Mouse (Mus musculus): Measurements from ENCODE around the gene St6galnac3.
"Not testable (repeated sequence)": the region's sequence is repeated elsewhere in the genome, so short reads cannot be mapped to it uniquely, and the experiment has no call there.

Gene St6galnac3

GRCm38 (mm10) chr3:153400259-153400658, 324.7 kb downstream of the St6galnac3 start:
- DNase-seq, result no peak

- DNase-seq, result no peak
Observed at GRCm38 (mm10) chr3:153399574-153399973, 325.4 kb downstream of the St6galnac3 start.

GRCm38 (mm10) chr3:153397726-153398125, 327.2 kb downstream of the St6galnac3 start:
- no peak for DNase-seq

GRCm38 (mm10) chr3:153396375-153397068, 328.5 kb downstream of the St6galnac3 start:
- no peak for DNase-seq

GRCm38 (mm10) chr3:153395351-153395750, 329.6 kb downstream of the St6galnac3 start:
- DNase-seq, result no peak

- no peak for DNase-seq
Observed at GRCm38 (mm10) chr3:153394751-153395150, 330.2 kb downstream of the St6galnac3 start.

- no peak for DNase-seq
Observed at GRCm38 (mm10) chr3:153394224-153394623, 330.8 kb downstream of the St6galnac3 start.

GRCm38 (mm10) chr3:153391451-153391850, 333.5 kb downstream of the St6galnac3 start:
- DNase-seq, result not testable (repeated sequence)

GRCm38 (mm10) chr3:153384651-153385050, 340.3 kb downstream of the St6galnac3 start:
- not testable (repeated sequence) for DNase-seq

- no peak for DNase-seq
Observed at GRCm38 (mm10) chr3:153383656-153384055, 341.3 kb downstream of the St6galnac3 start.

GRCm38 (mm10) chr3:153365057-153365755, 359.8 kb downstream of the St6galnac3 start:
- DNase-seq, result no peak

GRCm38 (mm10) chr3:153364366-153364765, 360.6 kb downstream of the St6galnac3 start:
- no peak for DNase-seq

- DNase-seq, result no peak
Observed at GRCm38 (mm10) chr3:153359966-153360365, 365.0 kb downstream of the St6galnac3 start.

- no peak for DNase-seq
Observed at GRCm38 (mm10) chr3:153356071-153356470, 368.9 kb downstream of the St6galnac3 start.

GRCm38 (mm10) chr3:153354988-153355297, 370.0 kb downstream of the St6galnac3 start:
- DNase-seq, result no peak

- no peak for DNase-seq
Observed at GRCm38 (mm10) chr3:153354186-153354987, 370.6 kb downstream of the St6galnac3 start.

- no peak for DNase-seq
Observed at GRCm38 (mm10) chr3:153353313-153354103, 371.5 kb downstream of the St6galnac3 start.

- DNase-seq, result no peak
Observed at GRCm38 (mm10) chr3:153349981-153350380, 375.0 kb downstream of the St6galnac3 start.

GRCm38 (mm10) chr3:153348797-153349465, 376.0 kb downstream of the St6galnac3 start:
- DNase-seq, result no peak

- DNase-seq, result no peak
Observed at GRCm38 (mm10) chr3:153344979-153345378, 380.0 kb downstream of the St6galnac3 start.

GRCm38 (mm10) chr3:153339940-153340339, 385.0 kb downstream of the St6galnac3 start:
- no peak for DNase-seq

- DNase-seq, result no peak
Observed at GRCm38 (mm10) chr3:153339091-153339490, 385.9 kb downstream of the St6galnac3 start.

Measured in cerebellum, adult 9-11 months (tissue).